Mouse (Mus musculus) ES-Bruce4 (cell line): ENCODE data around the gene Syt6.

Experiments
- CTCF ChIP-seq: IDR thresholded peaks from one replicate; pipeline ENCODE4 v1.8.1; 2011; ENCODE audit warnings: low read depth, low read length
- EP300 ChIP-seq: IDR thresholded peaks from 2 replicates; pipeline ENCODE4 v1.6.1; 2011; ENCODE audit warnings: low read depth, low read length; ENCODE audit not compliant: insufficient read depth
- POLR2A ChIP-seq: IDR thresholded peaks from one replicate; pipeline ENCODE4 v1.8.1; 2011; ENCODE audit warnings: low read length; ENCODE audit not compliant: insufficient read depth

- TF ChIP-seq CTCF, result no peak
- no peak for TF ChIP-seq POLR2A
- TF ChIP-seq EP300, result no peak
These were observed 75.4 kb downstream of the Syt6 start for GRCm38 (mm10) chr3:103650406-103650805.
